Mouse (Mus musculus) erythroblast, embryonic 14.5 days (primary cell): ENCODE results near the gene 4930426L09Rik.

ENCODE experiments used
- GATA1 ChIP-seq: IDR thresholded peaks from 2 replicates; pipeline ENCODE4 v1.6.1; 2012; ENCODE audit warnings: low read length, inconsistent platforms, mixed read lengths
- TAL1 ChIP-seq: IDR thresholded peaks from 3 replicates; pipeline ENCODE4 v1.6.1; 2012; ENCODE audit warnings: low read length, inconsistent platforms, mixed read lengths

DNA sequence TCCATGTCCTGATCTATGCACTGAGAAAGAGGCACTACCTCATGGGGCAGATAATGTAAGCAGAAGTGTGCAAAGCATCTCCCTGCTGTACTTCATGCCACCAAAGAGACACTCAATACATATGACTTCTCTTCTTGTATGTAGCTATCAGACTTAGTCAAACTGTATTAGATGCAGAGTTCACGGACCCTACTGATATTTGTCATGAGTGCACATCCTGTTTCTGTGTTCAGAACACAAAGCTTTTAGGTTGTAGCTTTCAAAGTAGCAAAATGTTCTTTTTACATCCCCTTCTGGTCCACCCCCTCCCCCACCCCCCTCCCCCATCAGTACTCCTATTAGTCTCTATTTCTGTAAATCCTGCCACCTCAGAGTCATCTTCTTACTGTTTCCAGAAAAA is 51.2 kb downstream of the 4930426L09Rik start:
- TF ChIP-seq GATA1 (no peak), TAL1 (no peak)
